Mouse (Mus musculus) forebrain, embryonic 12.5 days (tissue): Measurements from ENCODE around the gene Sstr3. TPM values are rescaled to one million over a fixed set of nuclear protein-coding genes. Genes with fewer than 3 reads are reported as not detected.

Experiments
- ATAC-seq: fragments of 200-750 bp; cut with Nextera tagmentation; 2 replicates; pipeline ENCODE4 v1.8.0; 2017; ENCODE audit warnings: moderate TSS enrichment; ENCODE audit not compliant: low FRiP score
- H3K27ac ChIP-seq: fragments of 300-500 bp; sonication (generic); 2 replicates; pipeline ENCODE4 v1.5.1; 2016; ENCODE audit warnings: mild to moderate bottlenecking
- H3K27me3 ChIP-seq: fragments of 300-500 bp; sonication (generic); 2 replicates; pipeline ENCODE4 v1.6.1; 2016; ENCODE audit warnings: mild to moderate bottlenecking
- H3K36me3 ChIP-seq: fragments of 300-500 bp; sonication (generic); replicated peaks from 2 replicates; pipeline ENCODE4 v1.6.1; 2016; ENCODE audit warnings: mild to moderate bottlenecking
- H3K4me1 ChIP-seq: fragments of 300-500 bp; sonication (generic); 2 replicates; pipeline ENCODE4 v1.6.1; 2016
- H3K4me2 ChIP-seq: fragments of 300-500 bp; sonication (generic); 2 replicates; pipeline ENCODE4 v1.6.1; 2016; ENCODE audit warnings: mild to moderate bottlenecking, moderate library complexity
- H3K4me3 ChIP-seq: fragments of 300-500 bp; sonication (generic); replicated peaks from 2 replicates; pipeline ENCODE4 v1.5.1; 2016; ENCODE audit warnings: mild to moderate bottlenecking
- H3K9ac ChIP-seq: fragments of 300-500 bp; sonication (generic); 2 replicates; pipeline ENCODE4 v1.6.1; 2016; ENCODE audit warnings: mild to moderate bottlenecking
- H3K9me3 ChIP-seq: fragments of 300-500 bp; sonication (generic); 2 replicates; pipeline ENCODE4 v1.6.1; 2016
- WGBS: fragments of 180-500 bp; shearing (Covaris S2); methylation state at CpG from one replicate; pipeline ENCODE4 v1.1.7; 2016; 5-methylcytosine and 5-hydroxymethylcytosine counted together
- polyA plus RNA-seq: library from polyadenylated mRNA; unstranded; fragments of >200 nt; fragmentation: Nextera tagmentation; extraction: Ambion mirVana; gene quantifications from 2 replicates; pipeline ENCODE4 v1.2.1, GENCODE M21; 2016

The Sstr3 gene
- polyA plus RNA-seq, 1 experiment from 2014 or later = 0.32 TPM

- ATAC-seq = no peak
- no peaks in the 10 kb centered on the region for H3K36me3 ChIP-seq
- H3K4me1 ChIP-seq = no peaks in the 10 kb centered on the region
- no peak overlapping the region for H3K4me3 ChIP-seq
- WGBS = 84% methylated on average over 6 of the region's 6 CpGs
- H3K9me3 ChIP-seq = no peaks in the 10 kb centered on the region
- no peak overlapping the region for H3K9ac ChIP-seq
- H3K27me3 ChIP-seq = no peaks in the 10 kb centered on the region
- no peak overlapping the region for H3K27ac ChIP-seq
- H3K4me2 ChIP-seq = no peak overlapping the region
Measured at GRCm38 (mm10) chr15:78521892-78522291, 22.6 kb downstream of the Sstr3 start.

- H3K4me3 ChIP-seq = no peak overlapping the region
- H3K27me3 ChIP-seq = no peaks in the 10 kb centered on the region
- no peak overlapping the region for H3K9ac ChIP-seq
- H3K27ac ChIP-seq = no peak overlapping the region
- no peak overlapping the region for H3K4me2 ChIP-seq
- WGBS = 75% methylated on average over 8 of the region's 8 CpGs
- no peaks in the 10 kb centered on the region for H3K9me3 ChIP-seq
- ATAC-seq = no peak
- H3K36me3 ChIP-seq = no peaks in the 10 kb centered on the region
- H3K4me1 ChIP-seq = no peaks in the 10 kb centered on the region
Measured at GRCm38 (mm10) chr15:78521331-78521730, 23.2 kb downstream of the Sstr3 start.

GRCm38 (mm10) chr15:78520112-78520715 lies 24.3 kb downstream of the Sstr3 start:
- Histone ChIP-seq H3K4me2 (no peak overlapping the region), H3K36me3 (no peaks in the 10 kb centered on the region), H3K9me3 (no peaks in the 10 kb centered on the region), H3K27me3 (no peaks in the 10 kb centered on the region), H3K4me1 (no peaks in the 10 kb centered on the region), H3K27ac (no peak overlapping the region), H3K9ac (no peak overlapping the region), H3K4me3 (no peak overlapping the region)
- ATAC-seq = no peak
- 76% methylated on average over 13 of the region's 13 CpGs for WGBS

- no peaks in the 10 kb centered on the region for H3K9me3 ChIP-seq
- no peaks in the 10 kb centered on the region for H3K27me3 ChIP-seq
- H3K36me3 ChIP-seq = no peaks in the 10 kb centered on the region
- no peak overlapping the region for H3K4me3 ChIP-seq
- H3K27ac ChIP-seq = no peak overlapping the region
- H3K4me2 ChIP-seq = no peak overlapping the region
- ATAC-seq = no peak
- H3K9ac ChIP-seq = no peak overlapping the region
- H3K4me1 ChIP-seq = no peaks in the 10 kb centered on the region
- WGBS = 69% methylated on average over 7 of the region's 7 CpGs
Measured at GRCm38 (mm10) chr15:78518221-78518620, 26.3 kb downstream of the Sstr3 start.

GRCm38 (mm10) chr15:78515759-78516158 lies 28.7 kb downstream of the Sstr3 start:
- Histone ChIP-seq H3K9ac (no peak overlapping the region), H3K36me3 (no peaks in the 10 kb centered on the region), H3K4me1 (no peaks in the 10 kb centered on the region), H3K4me2 (no peak overlapping the region), H3K9me3 (no peaks in the 10 kb centered on the region), H3K27ac (no peak overlapping the region), H3K4me3 (no peak overlapping the region), H3K27me3 (no peaks in the 10 kb centered on the region)
- WGBS = 77% methylated on average over 6 of the region's 6 CpGs
- ATAC-seq = no peak

- H3K4me1 ChIP-seq = peaks cover 7% of the 10 kb centered on the region
- H3K27ac ChIP-seq = no peak overlapping the region
- no peak overlapping the region for H3K4me3 ChIP-seq
- no peak overlapping the region for H3K9ac ChIP-seq
- H3K36me3 ChIP-seq = no peaks in the 10 kb centered on the region
- H3K27me3 ChIP-seq = no peaks in the 10 kb centered on the region
- no peak overlapping the region for H3K4me2 ChIP-seq
- 32% methylated on average over 7 of the region's 7 CpGs for WGBS
- H3K9me3 ChIP-seq = no peaks in the 10 kb centered on the region
- ATAC-seq = peak; percentile 55; the same call in 1 of the 2 replicates
Measured at GRCm38 (mm10) chr15:78514393-78515146, 29.9 kb downstream of the Sstr3 start.

GRCm38 (mm10) chr15:78513019-78513418 lies 31.5 kb downstream of the Sstr3 start:
- Histone ChIP-seq H3K4me3 (no peak overlapping the region), H3K27me3 (no peaks in the 10 kb centered on the region), H3K36me3 (no peaks in the 10 kb centered on the region), H3K27ac (no peak overlapping the region), H3K9ac (no peak overlapping the region), H3K4me2 (no peak overlapping the region), H3K9me3 (no peaks in the 10 kb centered on the region), H3K4me1 (peaks cover 7% of the 10 kb centered on the region)
- WGBS = 88% methylated on average over 14 of the region's 14 CpGs
- ATAC-seq = no peak

- Histone ChIP-seq H3K9me3 (no peaks in the 10 kb centered on the region), H3K27me3 (no peaks in the 10 kb centered on the region), H3K27ac (no peak overlapping the region), H3K4me3 (no peak overlapping the region), H3K36me3 (no peaks in the 10 kb centered on the region), H3K4me2 (no peak overlapping the region), H3K4me1 (peaks cover 7% of the 10 kb centered on the region), H3K9ac (no peak overlapping the region)
- WGBS = 88% methylated on average over 7 of the region's 7 CpGs
- ATAC-seq = no peak
Measured at GRCm38 (mm10) chr15:78511951-78512350, 32.5 kb downstream of the Sstr3 start.

- Histone ChIP-seq H3K9me3 (no peaks in the 10 kb centered on the region), H3K9ac (no peak overlapping the region), H3K36me3 (no peaks in the 10 kb centered on the region), H3K27ac (no peak overlapping the region), H3K4me1 (peaks cover 7% of the 10 kb centered on the region), H3K4me3 (no peak overlapping the region), H3K4me2 (no peak overlapping the region), H3K27me3 (no peaks in the 10 kb centered on the region)
- 91% methylated on average over 6 of the region's 6 CpGs for WGBS
- ATAC-seq = no peak
Measured at GRCm38 (mm10) chr15:78510736-78511135, 33.7 kb downstream of the Sstr3 start.

- H3K9me3 ChIP-seq = no peaks in the 10 kb centered on the region
- no peak overlapping the region for H3K27ac ChIP-seq
- no peaks in the 10 kb centered on the region for H3K36me3 ChIP-seq
- H3K4me3 ChIP-seq = no peak overlapping the region
- H3K9ac ChIP-seq = 0 out of 2 replicates have a peak overlapping the region, but pooled peaks have one; percentile 13
- 75% methylated on average over 8 of the region's 8 CpGs for WGBS
- no peak overlapping the region for H3K4me2 ChIP-seq
- no peaks in the 10 kb centered on the region; the same call in 1 of the 2 replicates for H3K27me3 ChIP-seq
- peaks cover 7% of the 10 kb centered on the region for H3K4me1 ChIP-seq
- no peak for ATAC-seq
Measured at GRCm38 (mm10) chr15:78510121-78510576, 34.3 kb downstream of the Sstr3 start.

GRCm38 (mm10) chr15:78509297-78509899 lies 35.1 kb downstream of the Sstr3 start:
- Histone ChIP-seq H3K4me2 (no peak overlapping the region), H3K36me3 (no peaks in the 10 kb centered on the region), H3K9me3 (no peaks in the 10 kb centered on the region), H3K4me1 (peaks cover 7% of the 10 kb centered on the region), H3K27ac (no peak overlapping the region), H3K4me3 (no peak overlapping the region), H3K9ac (no peak overlapping the region), H3K27me3 (no peaks in the 10 kb centered on the region; the same call in 1 of the 2 replicates)
- ATAC-seq = no peak
- 45% methylated on average over 12 of the region's 12 CpGs for WGBS

GRCm38 (mm10) chr15:78508443-78508842 lies 36.0 kb downstream of the Sstr3 start:
- WGBS = 61% methylated on average over 7 of the region's 7 CpGs
- no peak overlapping the region for H3K4me2 ChIP-seq
- H3K36me3 ChIP-seq = no peaks in the 10 kb centered on the region
- no peak overlapping the region for H3K9ac ChIP-seq
- no peak overlapping the region for H3K27ac ChIP-seq
- no peaks in the 10 kb centered on the region; the same call in 1 of the 2 replicates for H3K27me3 ChIP-seq
- no peaks in the 10 kb centered on the region for H3K9me3 ChIP-seq
- peaks cover 7% of the 10 kb centered on the region for H3K4me1 ChIP-seq
- H3K4me3 ChIP-seq = no peak overlapping the region
- ATAC-seq = no peak
